Mouse (Mus musculus) heart, adult 18-20 months (tissue): ENCODE data around the gene Prg4. TPM values are rescaled to one million over a fixed set of nuclear protein-coding genes. Genes with fewer than 3 reads are reported as not detected.

Source experiments
- DNase-seq, 2 experiments: peaks; one replicate each; pipeline ENCODE4 v3.0.0; 2021 to 2022; ENCODE audit warnings: mixed read lengths in 1 of 2
- long read RNA-seq, 2 experiments: library from polyadenylated mRNA; stranded (forward); transcript quantifications; one replicate each; pipeline ENCODE4 v2.0.0; 2021
- total RNA-seq, 2 experiments: library from RNA; stranded (reverse); gene quantifications; 2 replicates each; pipeline ENCODE4 v1.2.3; 2021

Gene Prg4
- 10 to 100 TPM; 11.9 to 13.9 TPM for total RNA-seq
- long read RNA-seq, experiment 1, partial matches to known transcripts, result 0 of 1 reads
- long read RNA-seq, experiment 1, other reads (novel, unspliced or antisense), result 1 of 1 reads
- long read RNA-seq, experiment 2, result 0 reads

DNA sequence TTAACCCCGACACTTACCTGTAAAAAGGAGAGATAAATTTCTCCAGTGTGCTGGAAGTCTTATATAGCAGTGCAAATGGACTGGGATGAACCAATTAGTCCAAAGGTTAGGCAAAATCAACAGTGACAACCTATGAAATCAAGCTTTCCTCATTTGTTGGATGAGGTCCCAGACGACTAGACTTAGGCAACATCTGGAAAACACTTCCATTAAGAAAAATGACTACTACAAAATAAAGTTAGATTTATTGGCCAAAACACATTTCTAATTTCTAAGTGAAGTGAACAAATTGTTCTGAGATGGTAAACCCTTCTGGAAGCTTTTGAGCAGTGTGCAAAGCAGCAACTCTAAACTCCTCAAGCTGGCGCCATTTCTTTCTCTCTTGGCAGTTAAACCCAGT lies at the start of gene Prg4:
TSS of gene Prg4 (minus strand) at position 34 of the 400 bp plus-strand sequence.
- DNase-seq, result peak; percentile 63 to 71

DNA sequence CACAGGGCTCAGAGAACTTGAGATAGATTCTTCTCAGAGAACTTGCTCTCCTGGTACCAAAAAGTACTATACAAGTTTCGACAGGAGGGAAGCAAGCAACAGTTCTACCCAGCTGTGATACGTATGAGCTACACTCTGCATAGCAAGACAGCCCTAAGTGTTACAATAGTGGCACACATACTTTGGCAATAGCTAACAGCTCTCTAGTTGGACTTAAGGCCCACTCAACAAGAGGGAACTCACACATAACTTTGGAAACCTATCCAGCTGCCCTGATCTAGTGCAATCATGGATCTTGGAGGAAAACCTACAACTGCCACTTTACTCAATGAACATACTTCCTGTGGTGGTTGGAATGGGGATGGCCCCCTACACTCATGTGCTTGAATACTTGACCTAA lies 47.1 kb upstream of the Prg4 start:
- DNase-seq, result no peak

DNA sequence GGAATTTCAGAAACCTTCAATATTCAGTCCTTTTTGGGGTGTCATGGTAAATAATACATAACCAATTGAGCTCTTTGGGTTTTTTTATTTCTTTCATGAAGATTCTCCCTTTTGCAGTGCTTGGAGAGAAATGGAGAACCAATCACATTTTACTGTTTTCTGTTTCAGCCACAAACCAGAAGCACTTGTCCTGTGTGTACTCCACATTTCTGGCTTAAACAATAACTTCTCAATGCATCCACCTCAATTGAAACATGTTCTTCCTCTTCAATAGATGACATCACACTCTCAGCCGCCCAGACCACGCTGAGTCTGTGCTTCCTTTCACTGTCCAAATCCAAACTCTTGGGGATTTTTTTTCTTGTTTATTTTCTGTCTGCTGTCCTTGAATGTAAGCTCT lies 39.8 kb upstream of the Prg4 start:
- no peak for DNase-seq

DNA sequence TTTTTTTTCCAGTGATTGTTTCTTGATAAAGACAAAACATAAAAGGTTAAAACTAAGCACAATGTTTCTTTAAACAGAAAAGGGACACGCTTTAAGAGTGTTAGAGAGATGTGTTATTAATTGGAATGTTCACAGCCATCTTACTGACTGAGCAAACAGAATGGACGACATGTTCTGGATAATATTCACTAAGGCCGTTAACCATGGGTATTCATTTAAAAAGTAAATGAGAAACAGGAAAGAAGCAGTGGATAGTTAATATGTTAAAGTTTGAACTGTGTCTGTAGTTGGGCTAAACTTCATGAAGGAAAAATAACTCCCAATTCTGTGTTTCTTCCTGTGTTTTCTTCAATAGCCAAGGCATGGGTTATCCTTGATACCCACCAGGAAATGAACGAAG lies 37.4 kb upstream of the Prg4 start:
- DNase-seq, result no peak

DNA sequence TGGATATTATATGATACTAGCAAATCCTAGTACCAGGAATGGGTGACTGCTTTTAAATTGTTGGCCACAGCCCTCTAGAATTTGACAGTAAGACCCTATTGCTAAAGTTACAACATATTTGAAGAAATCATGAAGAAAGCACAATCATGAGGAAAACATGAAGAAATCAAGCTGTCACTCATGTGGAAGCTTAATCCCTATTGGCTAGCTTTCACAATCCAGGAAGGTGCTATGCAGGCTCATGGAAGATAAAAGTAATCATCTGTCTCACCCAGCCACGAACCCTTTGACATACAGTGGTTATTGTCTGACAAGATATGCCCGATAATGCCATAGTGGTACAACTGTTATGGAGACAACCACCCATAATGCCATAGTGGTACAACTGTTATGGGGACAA lies 32.2 kb upstream of the Prg4 start:
- DNase-seq, result no peak

DNA sequence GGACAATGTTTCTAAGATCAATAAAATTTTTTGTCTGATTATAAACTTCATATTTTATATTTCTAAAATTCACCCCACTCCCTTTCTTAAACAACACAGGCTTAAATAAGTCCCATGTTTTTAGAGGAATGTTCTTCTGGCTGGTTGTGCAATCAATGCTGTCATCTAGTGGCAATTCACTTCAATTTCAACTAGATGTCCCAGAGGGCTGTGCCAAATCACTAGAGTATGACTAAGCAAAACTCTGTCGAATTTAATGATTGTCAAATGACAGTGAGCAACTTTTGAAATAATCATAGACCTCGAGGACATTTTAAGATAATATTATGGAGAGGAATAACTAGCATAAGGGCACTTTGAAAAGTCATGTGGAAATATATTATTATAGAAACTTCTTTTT lies 31.7 kb upstream of the Prg4 start:
- DNase-seq, result peak; percentile 44 to 57

DNA sequence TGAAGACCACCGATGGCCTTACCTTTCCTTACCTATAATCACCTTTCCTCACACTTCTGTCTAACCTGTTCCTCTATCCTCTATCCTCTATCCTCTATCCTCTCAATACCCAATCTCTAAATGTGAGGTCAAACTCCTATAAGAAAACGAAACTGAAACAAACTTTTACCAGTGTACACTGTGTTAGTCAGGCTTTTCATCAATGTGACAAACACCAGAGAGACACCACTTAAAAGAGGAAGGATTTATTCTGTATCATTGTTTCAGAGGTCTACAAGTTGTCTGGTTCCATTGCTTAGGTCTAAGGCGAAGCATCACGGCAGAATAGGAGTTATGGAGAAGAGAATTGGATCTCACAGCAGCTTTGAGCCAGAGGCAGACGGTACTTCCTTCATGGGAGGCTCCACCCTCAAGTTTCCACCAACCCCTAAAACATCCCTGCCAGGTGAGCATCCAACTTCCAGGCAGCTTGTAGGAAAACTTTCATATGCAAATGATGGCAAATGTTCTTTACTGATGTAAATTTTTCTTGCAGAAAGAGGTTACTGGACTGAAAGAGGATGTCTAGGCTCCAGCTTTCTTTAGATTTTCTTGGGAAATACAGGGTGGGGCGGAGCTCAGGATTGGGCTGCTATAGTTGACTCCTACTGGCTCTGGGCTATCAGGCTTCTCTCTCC lies 30.8 kb upstream of the Prg4 start:
- no peak for DNase-seq

DNA sequence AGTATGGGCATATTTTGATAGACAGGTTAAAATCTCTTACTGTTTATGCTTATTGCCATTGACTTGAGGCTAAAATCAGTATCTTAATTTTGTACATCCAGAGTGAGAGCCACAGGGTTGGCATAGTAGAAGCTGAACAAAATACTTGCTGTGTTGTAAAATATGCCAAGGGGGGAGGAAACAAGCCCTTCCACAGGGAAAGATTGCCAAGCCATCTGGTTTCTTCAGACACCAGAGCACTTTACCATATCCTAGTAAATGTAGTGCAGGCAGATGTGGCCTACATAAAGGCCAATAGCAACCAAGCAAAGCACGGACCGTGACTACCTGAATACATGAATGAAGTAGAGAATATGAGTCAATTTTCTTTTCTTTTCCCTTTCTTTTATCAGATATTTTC lies 23.2 kb upstream of the Prg4 start:
- no peak for DNase-seq

DNA sequence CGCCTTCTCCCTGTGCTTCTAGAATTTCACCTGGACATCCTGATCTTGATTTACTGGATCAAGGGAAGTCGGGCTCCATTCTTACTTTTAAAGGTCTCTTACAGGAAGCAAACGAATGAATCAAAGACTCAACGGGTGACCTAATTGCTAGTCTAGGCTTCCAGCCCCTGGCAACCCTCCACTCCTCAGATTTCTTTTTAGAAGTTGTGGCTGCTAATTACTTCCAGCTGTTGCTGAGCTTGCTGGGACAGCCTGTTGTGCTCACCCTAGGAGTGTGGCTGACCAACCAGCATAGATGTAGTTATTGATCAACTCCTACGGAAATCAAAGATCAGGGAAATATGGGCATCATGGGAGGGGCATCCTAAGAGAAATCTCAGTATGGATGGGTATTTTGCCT lies 14.7 kb upstream of the Prg4 start:
- peak; percentile 70 to 77 for DNase-seq

DNA sequence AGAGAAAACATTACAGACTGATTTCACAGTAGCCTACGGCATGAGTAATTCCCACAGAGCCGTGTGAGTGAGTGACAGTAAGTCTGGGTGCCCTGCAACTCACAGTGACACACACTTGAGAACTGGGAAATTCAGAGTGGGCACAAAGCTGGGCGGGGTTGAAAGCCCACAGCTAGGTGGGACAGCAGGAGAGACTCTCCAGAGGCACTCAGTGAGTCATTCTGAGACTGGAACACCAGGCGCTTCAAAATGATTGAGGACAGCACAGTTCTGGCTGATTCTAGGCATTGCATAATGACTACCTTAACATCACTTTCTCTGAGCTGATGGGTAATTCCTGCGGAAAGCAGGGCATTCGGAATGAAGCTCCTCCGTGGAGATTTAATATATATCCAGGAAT lies 6.6 kb upstream of the Prg4 start:
- DNase-seq, result no peak

DNA sequence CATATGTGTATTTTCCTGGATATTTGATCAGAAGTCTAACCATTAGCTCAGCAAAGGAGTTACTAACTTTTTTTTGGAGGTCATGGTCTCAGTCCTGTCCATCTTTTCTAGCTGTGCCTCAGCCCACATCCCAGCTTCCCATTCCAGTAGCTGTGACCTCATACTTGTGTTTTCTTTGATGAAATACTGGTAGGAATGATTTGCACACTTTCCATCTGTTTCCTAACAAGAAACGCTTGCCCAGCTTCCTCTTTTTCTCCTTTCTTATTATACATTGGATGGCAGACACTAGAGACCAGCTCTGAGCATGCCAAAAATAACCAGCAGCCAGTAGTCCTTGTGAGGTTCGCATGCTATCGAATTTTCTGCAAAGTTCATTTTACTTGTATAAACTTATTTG lies 4.0 kb upstream of the Prg4 start:
- DNase-seq, result no peak

DNA sequence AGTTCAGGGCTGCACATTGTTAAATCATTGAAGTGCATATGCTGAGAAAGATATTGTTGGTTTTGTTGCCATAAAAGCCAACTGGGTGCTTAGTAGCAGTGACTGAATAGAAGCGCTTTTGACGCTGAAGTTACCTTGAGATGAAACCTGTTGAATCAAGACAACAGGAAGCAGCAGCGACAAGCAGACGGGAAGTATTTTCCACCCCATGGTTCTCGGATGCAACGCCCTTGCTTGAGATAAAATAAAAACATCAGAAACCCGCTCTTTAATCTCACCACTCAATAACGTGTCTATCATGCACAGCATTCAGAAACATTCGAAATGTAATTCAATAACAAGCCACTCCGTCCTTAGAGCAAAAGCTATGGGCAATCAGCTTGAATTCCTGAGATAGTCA lies 601 bp downstream of the Prg4 start:
- DNase-seq, result no peak

DNA sequence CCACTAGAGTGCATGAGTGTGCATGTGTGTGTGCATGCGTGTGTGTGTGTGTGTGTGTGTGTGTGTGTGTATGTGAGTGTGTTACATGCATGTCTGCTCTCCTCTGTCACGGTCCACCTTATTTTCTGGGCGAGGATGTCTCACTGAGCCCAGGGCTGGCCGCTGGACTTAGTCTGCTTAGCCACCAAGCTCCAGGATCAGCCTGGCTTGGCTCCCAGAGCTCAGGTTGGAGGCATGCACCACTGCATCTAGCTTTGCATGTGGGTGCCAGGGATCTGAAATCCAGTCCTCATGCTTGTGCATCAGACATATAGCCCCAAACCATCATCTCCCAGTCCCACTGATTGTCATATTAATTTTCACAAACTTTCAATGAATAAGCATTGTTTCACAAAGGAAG lies 2.3 kb downstream of the Prg4 start:
- DNase-seq, result no peak

DNA sequence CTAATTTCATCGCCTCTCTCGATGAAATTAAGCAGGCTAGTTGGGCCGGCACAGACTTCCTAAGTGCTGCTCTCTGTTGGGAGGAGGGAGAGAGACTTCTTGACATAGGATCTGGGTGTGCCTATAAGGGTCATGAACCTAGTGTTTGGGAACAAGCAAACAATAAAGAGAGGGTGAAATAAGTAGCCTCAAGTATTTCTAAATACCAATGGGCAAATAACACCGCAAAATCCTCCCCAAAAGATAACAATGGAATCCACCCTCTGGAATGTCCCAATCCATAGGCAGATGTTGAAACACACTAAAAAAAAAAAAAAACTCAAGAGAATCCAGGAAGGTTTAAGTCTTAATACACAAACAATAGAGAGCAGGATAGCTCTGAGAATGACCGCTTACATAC lies 2.9 kb downstream of the Prg4 start:
- no peak for DNase-seq

DNA sequence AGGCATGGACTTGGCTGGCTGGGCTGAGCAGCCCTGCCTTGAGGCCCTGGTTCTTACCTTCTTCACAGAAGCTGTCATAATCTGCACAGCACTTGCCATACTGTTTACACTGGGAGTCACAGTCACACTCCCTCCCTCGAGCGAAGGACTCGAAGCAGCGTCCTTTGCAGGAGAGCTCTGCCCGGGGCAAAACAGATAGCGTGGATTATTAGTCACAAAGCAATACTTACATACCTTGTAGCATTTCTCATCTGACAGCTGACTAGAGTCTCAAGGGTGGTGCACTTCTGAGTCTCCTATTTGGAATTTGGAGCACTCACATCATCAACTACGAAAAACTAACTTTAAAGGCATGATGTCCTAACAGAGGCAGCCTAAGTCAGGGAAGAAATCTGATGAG lies 5.4 kb downstream of the Prg4 start:
- no peak for DNase-seq

DNA sequence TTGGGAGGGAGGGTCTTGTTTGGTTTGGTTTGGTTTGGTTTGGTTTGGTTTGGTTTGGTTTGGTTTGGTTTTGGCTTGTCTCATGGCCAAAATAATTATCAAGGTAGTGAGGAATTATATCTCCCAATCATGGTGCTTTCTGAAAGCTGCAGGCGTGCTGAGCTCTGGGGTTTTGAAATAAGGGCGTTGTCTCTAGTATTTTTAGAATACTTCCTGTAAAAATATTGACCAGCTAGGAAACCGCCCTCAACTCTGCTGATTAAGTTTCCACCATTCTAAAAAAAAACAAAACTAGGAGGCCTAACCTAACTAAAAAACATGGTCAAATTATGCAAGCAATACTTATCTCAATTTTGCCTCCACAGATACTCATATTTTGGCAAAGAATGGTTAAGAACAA lies 6.4 kb downstream of the Prg4 start:
- DNase-seq, result peak; percentile 17 to 51

DNA sequence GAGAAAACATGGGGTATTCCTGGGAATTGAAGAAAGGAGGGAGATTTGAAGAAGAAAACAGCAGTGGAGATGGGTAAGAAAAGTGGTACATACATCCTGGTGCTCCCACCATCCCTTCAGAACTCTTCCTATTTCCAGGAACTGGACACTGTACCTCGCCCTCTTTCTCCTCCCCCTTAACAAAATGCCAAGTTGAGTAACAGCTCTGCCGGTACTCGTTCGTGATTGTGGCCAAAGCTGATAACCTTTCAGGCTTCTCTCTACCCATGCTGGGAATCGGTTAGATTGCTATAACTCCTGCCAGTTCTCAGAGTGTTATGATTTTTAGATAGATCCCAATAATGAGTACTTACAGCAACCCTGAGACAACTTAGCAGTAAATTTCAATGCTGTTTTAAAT lies 7.0 kb downstream of the Prg4 start:
- peak in 1 of 2 experiments; percentile 17 for DNase-seq

DNA sequence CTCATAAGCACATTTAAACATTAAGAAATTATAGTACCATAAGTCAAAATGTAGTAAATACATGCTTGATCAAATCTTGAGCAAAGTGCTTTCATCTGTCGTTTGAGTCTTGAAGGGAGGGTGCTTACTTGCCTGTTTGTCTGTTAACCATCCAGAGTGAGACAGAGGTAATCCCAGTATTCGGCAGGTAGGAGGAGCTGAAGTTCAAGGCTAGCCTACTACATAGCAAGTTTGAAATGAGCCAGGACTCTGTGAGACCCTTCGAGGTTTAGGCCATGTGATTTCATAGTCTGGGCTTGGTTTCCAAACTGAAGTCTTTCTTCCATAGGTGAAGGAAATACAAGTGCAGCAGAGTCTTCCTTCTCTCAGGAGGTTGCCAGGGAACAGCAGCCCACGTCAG lies 24.2 kb downstream of the Prg4 start:
- no peak for DNase-seq

DNA sequence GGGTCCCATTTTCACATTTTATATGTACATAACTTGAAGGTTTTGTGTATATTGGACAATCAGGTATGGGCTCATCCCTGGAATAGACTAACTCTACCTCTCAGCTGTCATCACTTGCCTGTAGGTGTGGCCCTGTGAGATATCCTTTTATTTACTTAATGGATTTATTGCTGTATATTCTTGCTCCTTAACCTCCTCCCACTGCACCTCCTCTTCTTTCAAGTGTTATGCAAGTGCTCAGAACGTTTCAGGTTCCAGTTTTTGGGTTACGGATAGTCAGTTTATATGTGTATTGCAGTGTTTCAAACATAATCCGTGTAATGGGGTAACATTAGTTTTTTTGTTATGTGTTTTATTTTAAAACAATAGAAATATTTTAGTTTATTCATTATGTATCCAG lies 27.3 kb downstream of the Prg4 start:
- no peak for DNase-seq

DNA sequence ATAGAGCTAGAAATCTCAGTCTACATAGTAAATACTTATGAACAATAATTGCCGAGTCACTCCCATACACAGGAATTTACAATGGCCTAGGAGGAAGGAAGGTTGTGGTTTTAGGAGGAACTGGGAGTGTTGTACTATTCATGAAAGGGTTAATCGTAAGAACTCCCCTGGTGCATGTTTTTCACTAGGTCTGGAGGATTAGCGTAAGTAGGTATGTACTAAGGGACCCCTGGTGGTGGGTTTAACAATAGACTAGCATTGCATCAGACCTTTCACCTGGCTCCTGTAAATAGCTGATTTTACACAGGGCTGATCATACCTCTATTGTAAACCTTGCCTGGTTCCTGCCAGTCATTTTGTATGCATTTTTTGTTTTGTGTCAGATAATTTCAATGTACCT lies 39.7 kb downstream of the Prg4 start:
- DNase-seq, result no peak

DNA sequence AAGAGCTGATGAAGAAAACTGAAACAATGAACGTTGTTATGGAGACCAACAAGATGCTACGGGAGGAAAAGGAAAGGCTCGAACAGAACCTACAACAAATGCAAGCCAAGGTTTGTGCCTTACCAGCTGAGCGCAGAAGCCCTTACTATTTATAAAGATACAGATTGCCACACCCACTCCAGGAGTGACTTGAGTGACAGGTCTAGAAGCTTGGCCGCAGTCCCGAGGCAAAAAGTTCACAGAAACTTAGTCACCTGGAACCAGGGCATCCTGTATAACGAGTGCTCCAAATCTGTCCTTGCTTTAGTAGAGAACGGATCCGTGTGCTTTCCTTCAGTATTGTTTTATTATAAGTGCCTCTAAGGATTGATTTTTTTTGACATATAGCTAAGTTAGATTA lies 40.3 kb downstream of the Prg4 start:
- DNase-seq, result peak; percentile 46 to 63

DNA sequence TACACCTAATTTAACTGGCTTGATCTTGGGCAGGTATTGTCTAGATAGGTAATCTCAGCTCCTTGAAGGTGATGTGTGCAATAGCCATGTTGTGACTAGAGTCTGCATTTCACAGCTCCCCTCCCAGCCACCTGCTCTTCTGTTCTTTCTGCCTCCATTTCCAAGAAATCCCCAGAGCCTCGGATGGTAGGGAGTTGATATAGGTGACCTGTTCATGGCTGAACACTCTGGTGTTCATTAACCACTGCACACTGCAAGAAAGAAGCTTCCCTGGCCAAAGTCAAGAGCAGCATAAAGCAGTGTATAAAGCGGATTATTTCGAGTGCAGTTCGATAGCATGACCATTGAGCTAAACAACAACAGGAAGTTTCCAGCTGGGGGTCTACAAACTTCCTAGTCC lies 47.5 kb downstream of the Prg4 start:
- DNase-seq, result no peak

DNA sequence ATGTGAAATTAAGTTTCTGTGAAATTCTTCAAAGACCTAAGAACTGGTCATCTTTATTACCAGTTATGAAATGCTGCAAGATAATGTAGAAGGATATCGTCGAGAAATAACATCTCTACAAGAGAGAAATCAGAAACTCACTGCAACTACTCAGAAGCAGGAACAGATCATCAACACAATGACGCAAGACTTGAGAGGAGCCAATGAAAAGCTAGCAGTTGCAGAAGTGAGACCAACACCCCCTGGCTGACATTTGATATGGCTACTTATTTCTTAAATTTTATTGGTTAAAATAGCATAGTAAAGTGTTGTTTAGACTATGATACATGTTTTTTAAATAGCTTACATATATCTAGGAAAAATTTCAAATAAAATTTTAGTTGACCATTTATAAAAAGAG lies 50.0 kb downstream of the Prg4 start:
- DNase-seq, result no peak

DNA sequence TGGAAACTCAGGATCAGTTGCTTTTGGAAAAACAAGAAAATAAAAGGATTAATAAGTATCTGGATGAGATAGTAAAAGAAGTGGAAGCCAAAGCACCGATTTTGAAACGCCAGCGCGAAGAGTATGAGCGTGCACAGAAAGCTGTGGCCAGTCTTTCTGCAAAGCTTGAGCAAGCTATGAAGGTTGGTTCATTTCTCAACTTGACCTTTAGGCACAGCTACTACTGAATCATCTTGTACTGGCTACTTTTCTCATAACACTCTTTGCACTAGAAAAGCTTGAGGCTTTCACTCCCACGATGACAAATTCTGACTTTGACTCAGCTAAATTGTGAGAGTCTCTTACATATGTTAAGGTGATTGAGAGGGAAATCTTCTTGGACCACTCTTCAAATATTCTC lies 56.0 kb downstream of the Prg4 start:
- DNase-seq, result no peak

DNA sequence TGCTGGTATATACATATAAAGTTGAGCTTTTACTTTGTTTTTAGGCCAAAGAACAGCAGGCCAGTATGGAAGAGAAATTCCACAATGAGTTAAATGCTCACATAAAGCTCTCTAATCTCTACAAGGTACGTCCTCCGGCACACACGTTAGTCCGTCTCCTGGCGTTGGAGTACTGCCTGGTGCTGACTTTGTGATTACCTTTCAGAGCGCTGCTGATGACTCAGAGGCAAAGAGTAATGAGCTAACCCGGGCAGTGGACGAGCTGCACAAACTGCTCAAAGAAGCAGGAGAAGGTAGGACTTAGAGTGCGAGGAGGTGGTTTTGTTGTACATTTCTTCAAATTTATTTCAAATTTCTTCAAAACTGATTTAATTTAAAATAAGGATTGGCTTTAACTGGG lies 58.7 kb downstream of the Prg4 start:
- peak in 1 of 2 experiments; percentile 18 for DNase-seq
